Mouse (Mus musculus): ENCODE results near the gene Olfr1425. TPM values are rescaled to one million over a fixed set of nuclear protein-coding genes. Genes with fewer than 3 reads are reported as not detected.
"Not testable (repeated sequence)": the region's sequence is repeated elsewhere in the genome, so short reads cannot be mapped to it uniquely, and the experiment has no call there.

Gene Olfr1425
- not detected in 2 replicates for polyA plus RNA-seq (2014; fragmentation: Nextera tagmentation; extraction: Ambion mirVana)

GRCm38 (mm10) chr19:12077631-12078030 lies at the start of gene Olfr1425:
Gene Olfr1425, minus strand, starts transcription at chr19:12077731.
- H3K9ac ChIP-seq (ENCODE audit: low read depth, low read length); H3K27ac ChIP-seq (ENCODE audit: low read depth, low read length); H3K36me3 ChIP-seq (ENCODE audit: control insufficient read depth, insufficient read depth, low read length); H3K4me1 ChIP-seq (ENCODE audit: control insufficient read depth, insufficient read depth, low read length); H3K4me2 ChIP-seq (replicated peaks; ENCODE audit: low read depth, low read length); H3K9me3 ChIP-seq (ENCODE audit: control insufficient read depth, low read length); H3K4me3 ChIP-seq (ENCODE audit: low read length); ATAC-seq (ENCODE audit: low FRiP score, low TSS enrichment); H3K27me3 ChIP-seq (ENCODE audit: control insufficient read depth, insufficient read depth, low read length): not testable (repeated sequence)
- WGBS: 86% methylated on average over 4 of the region's 4 CpGs

- no peaks in the 10 kb centered on the region for H3K27me3 ChIP-seq (ENCODE audit: control insufficient read depth, insufficient read depth, low read length)
- no peak for ATAC-seq (ENCODE audit: low FRiP score, low TSS enrichment)
- no peak within 1 kb of the TSS for H3K4me3 ChIP-seq (ENCODE audit: low read length)
- WGBS: 79% methylated on average over 3 of the region's 3 CpGs
- no peak within 1 kb of the TSS for H3K27ac ChIP-seq (ENCODE audit: low read depth, low read length)
- H3K4me1 ChIP-seq (ENCODE audit: control insufficient read depth, insufficient read depth, low read length): no peaks in the 10 kb centered on the region
- no peaks in the 10 kb centered on the region for H3K9me3 ChIP-seq (ENCODE audit: control insufficient read depth, low read length)
- H3K9ac ChIP-seq (ENCODE audit: low read depth, low read length): no peak within 1 kb of the TSS
- no peaks in the 10 kb centered on the region for H3K36me3 ChIP-seq (ENCODE audit: control insufficient read depth, insufficient read depth, low read length)
- H3K4me2 ChIP-seq (replicated peaks; ENCODE audit: low read depth, low read length): no peak within 1 kb of the TSS
Observed at GRCm38 (mm10) chr19:12123103-12123502, 45.6 kb upstream of the Olfr1425 start, which contains the start of gene Olfr76. Gene Olfr76, minus strand, starts transcription at chr19:12123203.

- no peaks in the 10 kb centered on the region for H3K36me3 ChIP-seq (ENCODE audit: control insufficient read depth, insufficient read depth, low read length)
- H3K4me3 ChIP-seq (ENCODE audit: low read length): no peak overlapping the region
- no peak overlapping the region for H3K9ac ChIP-seq (ENCODE audit: low read depth, low read length)
- no peaks in the 10 kb centered on the region for H3K9me3 ChIP-seq (ENCODE audit: control insufficient read depth, low read length)
- 88% methylated on average over 3 of the region's 3 CpGs for WGBS
- H3K4me2 ChIP-seq (replicated peaks; ENCODE audit: low read depth, low read length): no peak overlapping the region
- ATAC-seq (ENCODE audit: low FRiP score, low TSS enrichment): no peak
- H3K27ac ChIP-seq (ENCODE audit: low read depth, low read length): no peak overlapping the region
- no peaks in the 10 kb centered on the region for H3K4me1 ChIP-seq (ENCODE audit: control insufficient read depth, insufficient read depth, low read length)
- H3K27me3 ChIP-seq (ENCODE audit: control insufficient read depth, insufficient read depth, low read length): no peaks in the 10 kb centered on the region
Observed at GRCm38 (mm10) chr19:12116464-12116863, 38.9 kb upstream of the Olfr1425 start.

DNA sequence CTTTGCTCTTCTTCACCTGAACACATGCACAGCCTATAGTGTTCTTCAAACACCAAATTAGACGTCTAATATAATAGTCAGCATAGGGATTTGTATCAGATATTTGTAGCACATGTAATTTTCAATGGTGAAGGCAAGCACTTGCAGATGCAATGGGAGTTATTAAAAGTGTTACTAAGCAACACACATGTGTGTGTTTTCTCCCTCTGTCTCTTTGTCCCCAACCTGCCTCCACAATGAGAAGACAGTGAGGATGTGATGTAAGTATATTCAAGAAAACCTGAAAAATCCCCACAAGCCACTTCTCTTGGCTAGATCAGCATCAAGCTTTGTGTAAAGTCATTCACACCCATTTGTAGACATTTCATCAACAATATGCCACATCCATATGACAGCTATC lies 38.3 kb upstream of the Olfr1425 start, which contains the start of gene Olfr1428:
Olfr1428 (minus strand) TSS at position 101 of the 400 bp plus-strand sequence.
- H3K9me3 ChIP-seq (ENCODE audit: control insufficient read depth, low read length): no peaks in the 10 kb centered on the region
- WGBS: 81% methylated on average over 1 of the region's 1 CpGs
- H3K27ac ChIP-seq (ENCODE audit: low read depth, low read length): no peak within 1 kb of the TSS
- no peaks in the 10 kb centered on the region for H3K27me3 ChIP-seq (ENCODE audit: control insufficient read depth, insufficient read depth, low read length)
- ATAC-seq (ENCODE audit: low FRiP score, low TSS enrichment): no peak
- H3K4me2 ChIP-seq (replicated peaks; ENCODE audit: low read depth, low read length): no peak within 1 kb of the TSS
- no peaks in the 10 kb centered on the region for H3K36me3 ChIP-seq (ENCODE audit: control insufficient read depth, insufficient read depth, low read length)
- H3K9ac ChIP-seq (ENCODE audit: low read depth, low read length): no peak within 1 kb of the TSS
- no peak within 1 kb of the TSS for H3K4me3 ChIP-seq (ENCODE audit: low read length)
- H3K4me1 ChIP-seq (ENCODE audit: control insufficient read depth, insufficient read depth, low read length): no peaks in the 10 kb centered on the region

DNA sequence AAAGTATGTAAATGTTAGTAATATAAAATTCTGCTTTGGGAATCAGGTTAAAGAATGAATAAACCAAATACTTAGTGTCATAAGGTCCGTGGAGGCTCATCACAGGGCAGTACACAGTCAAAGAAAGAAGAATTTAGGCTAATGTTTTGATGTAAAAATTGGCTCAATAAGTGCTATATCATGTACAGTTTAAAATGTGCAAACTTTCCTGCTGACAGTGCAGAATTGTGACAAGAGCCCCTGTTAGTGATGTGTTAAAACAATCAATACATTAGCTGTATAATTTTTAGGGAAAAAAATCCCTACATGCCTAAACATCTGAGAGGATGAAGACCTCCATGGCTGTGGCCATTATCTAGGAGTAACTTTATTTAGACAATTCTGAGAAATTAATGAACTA lies 36.3 kb upstream of the Olfr1425 start:
- H3K4me2 ChIP-seq (replicated peaks; ENCODE audit: low read depth, low read length): no peak overlapping the region
- H3K4me1 ChIP-seq (ENCODE audit: control insufficient read depth, insufficient read depth, low read length): no peaks in the 10 kb centered on the region
- no peaks in the 10 kb centered on the region for H3K36me3 ChIP-seq (ENCODE audit: control insufficient read depth, insufficient read depth, low read length)
- WGBS: 73% methylated on average over 1 of the region's 1 CpGs
- H3K9ac ChIP-seq (ENCODE audit: low read depth, low read length): no peak overlapping the region
- H3K27ac ChIP-seq (ENCODE audit: low read depth, low read length): no peak overlapping the region
- no peaks in the 10 kb centered on the region for H3K27me3 ChIP-seq (ENCODE audit: control insufficient read depth, insufficient read depth, low read length)
- H3K9me3 ChIP-seq (ENCODE audit: control insufficient read depth, low read length): no peaks in the 10 kb centered on the region
- no peak for ATAC-seq (ENCODE audit: low FRiP score, low TSS enrichment)
- no peak overlapping the region for H3K4me3 ChIP-seq (ENCODE audit: low read length)

GRCm38 (mm10) chr19:12104541-12104940 lies 27.0 kb upstream of the Olfr1425 start:
- no peak for ATAC-seq (ENCODE audit: low FRiP score, low TSS enrichment)
- no peak overlapping the region for H3K4me2 ChIP-seq (replicated peaks; ENCODE audit: low read depth, low read length)
- H3K27me3 ChIP-seq (ENCODE audit: control insufficient read depth, insufficient read depth, low read length): no peaks in the 10 kb centered on the region
- no peaks in the 10 kb centered on the region for H3K9me3 ChIP-seq (ENCODE audit: control insufficient read depth, low read length)
- H3K4me3 ChIP-seq (ENCODE audit: low read length): no peak overlapping the region
- no peaks in the 10 kb centered on the region for H3K36me3 ChIP-seq (ENCODE audit: control insufficient read depth, insufficient read depth, low read length)
- H3K27ac ChIP-seq (ENCODE audit: low read depth, low read length): no peak overlapping the region
- no peaks in the 10 kb centered on the region for H3K4me1 ChIP-seq (ENCODE audit: control insufficient read depth, insufficient read depth, low read length)
- 76% methylated on average over 1 of the region's 1 CpGs for WGBS
- no peak overlapping the region for H3K9ac ChIP-seq (ENCODE audit: low read depth, low read length)

DNA sequence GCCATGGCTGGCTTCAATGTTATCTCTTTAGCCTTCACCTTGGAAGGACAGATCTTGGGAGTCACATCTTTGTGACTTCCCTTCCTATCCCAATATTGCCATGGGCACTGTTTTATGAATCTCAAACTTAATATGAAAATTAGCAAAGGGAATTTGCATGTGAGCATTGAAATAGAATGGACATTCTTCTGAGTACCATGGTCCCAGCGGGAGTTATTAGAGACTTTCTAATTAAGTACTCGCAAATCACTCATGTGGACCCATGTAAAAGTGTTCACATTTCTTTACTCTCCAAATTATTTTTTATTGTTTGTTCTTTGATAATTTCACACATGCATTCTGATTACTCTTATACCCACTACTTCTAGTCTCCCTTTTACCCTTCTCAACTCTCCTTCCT lies 25.7 kb upstream of the Olfr1425 start, which contains the start of gene Olfr1427:
Olfr1427 (minus strand) TSS at position 101 of the 400 bp plus-strand sequence.
- Histone ChIP-seq H3K27me3 (ENCODE audit: control insufficient read depth, insufficient read depth, low read length) (no peaks in the 10 kb centered on the region), H3K27ac (ENCODE audit: low read depth, low read length) (no peak within 1 kb of the TSS), H3K9me3 (ENCODE audit: control insufficient read depth, low read length) (no peaks in the 10 kb centered on the region), H3K9ac (ENCODE audit: low read depth, low read length) (no peak within 1 kb of the TSS), H3K4me3 (ENCODE audit: low read length) (no peak within 1 kb of the TSS), H3K36me3 (ENCODE audit: control insufficient read depth, insufficient read depth, low read length) (no peaks in the 10 kb centered on the region), H3K4me2 (replicated peaks; ENCODE audit: low read depth, low read length) (no peak within 1 kb of the TSS), H3K4me1 (ENCODE audit: control insufficient read depth, insufficient read depth, low read length) (no peaks in the 10 kb centered on the region)
- WGBS: 93% methylated on average over 2 of the region's 2 CpGs
- ATAC-seq (ENCODE audit: low FRiP score, low TSS enrichment): no peak

DNA sequence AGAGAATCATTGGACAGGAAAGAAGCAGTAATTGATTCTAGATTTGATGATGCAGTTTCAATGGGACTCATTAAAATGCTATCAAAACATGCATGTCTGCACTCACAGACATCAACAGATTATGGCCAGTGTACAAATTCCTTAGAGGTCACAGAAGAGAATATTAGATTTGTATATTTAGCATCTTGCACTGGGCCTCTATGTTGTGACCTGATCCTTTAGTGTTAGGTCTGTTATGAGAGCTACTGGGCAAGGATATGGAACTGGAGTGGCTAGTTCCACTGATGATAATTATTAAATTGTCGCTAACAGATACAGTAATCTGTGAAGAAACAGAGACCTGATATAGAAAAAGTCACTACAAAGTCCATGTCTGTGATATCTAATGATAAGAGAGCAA lies 14.4 kb upstream of the Olfr1425 start, which contains the start of gene Olfr1426:
Olfr1426 (minus strand) TSS at position 101 of the 400 bp plus-strand sequence.
- Histone ChIP-seq H3K4me1 (ENCODE audit: control insufficient read depth, insufficient read depth, low read length) (no peaks in the 10 kb centered on the region), H3K4me2 (replicated peaks; ENCODE audit: low read depth, low read length) (no peak within 1 kb of the TSS), H3K4me3 (ENCODE audit: low read length) (no peak within 1 kb of the TSS), H3K36me3 (ENCODE audit: control insufficient read depth, insufficient read depth, low read length) (no peaks in the 10 kb centered on the region), H3K27me3 (ENCODE audit: control insufficient read depth, insufficient read depth, low read length) (no peaks in the 10 kb centered on the region), H3K27ac (ENCODE audit: low read depth, low read length) (no peak within 1 kb of the TSS), H3K9me3 (ENCODE audit: control insufficient read depth, low read length) (no peaks in the 10 kb centered on the region), H3K9ac (ENCODE audit: low read depth, low read length) (no peak within 1 kb of the TSS)
- no peak for ATAC-seq (ENCODE audit: low FRiP score, low TSS enrichment)
- 81% methylated on average over 1 of the region's 1 CpGs for WGBS

DNA sequence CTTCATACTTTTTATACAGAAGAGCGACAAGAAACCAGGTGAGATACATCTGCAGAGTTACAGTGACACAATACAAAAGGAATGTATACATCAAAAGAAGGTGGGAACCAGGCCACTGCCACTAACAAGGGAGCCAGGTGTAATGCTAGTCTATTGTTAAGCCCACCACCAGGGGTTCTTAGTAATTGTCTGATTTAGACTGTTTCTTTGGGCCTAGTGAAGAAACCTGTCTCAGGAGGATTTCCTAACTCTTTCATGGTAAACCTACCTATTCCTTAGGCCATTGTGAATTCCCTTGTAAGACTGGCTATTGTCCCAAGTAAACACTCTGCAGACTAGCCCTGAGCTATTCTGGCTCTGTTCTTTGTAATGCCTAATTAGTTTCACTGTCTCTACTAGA lies 8.0 kb downstream of the Olfr1425 start:
- ATAC-seq (ENCODE audit: low FRiP score, low TSS enrichment); H3K4me3 ChIP-seq (ENCODE audit: low read length); H3K27me3 ChIP-seq (ENCODE audit: control insufficient read depth, insufficient read depth, low read length); H3K9ac ChIP-seq (ENCODE audit: low read depth, low read length); H3K36me3 ChIP-seq (ENCODE audit: control insufficient read depth, insufficient read depth, low read length); H3K9me3 ChIP-seq (ENCODE audit: control insufficient read depth, low read length); H3K4me1 ChIP-seq (ENCODE audit: control insufficient read depth, insufficient read depth, low read length); H3K27ac ChIP-seq (ENCODE audit: low read depth, low read length); H3K4me2 ChIP-seq (replicated peaks; ENCODE audit: low read depth, low read length): not testable (repeated sequence)
- 84% methylated on average over 1 of the region's 1 CpGs for WGBS

Measured in kidney, embryonic 14.5 days (tissue).